Mouse (Mus musculus): ENCODE data around the gene Inafm2.

The Inafm2 gene

GRCm38 (mm10) chr2:118745232-118745884 lies at the start of gene Inafm2:
TSS of gene Inafm2 (plus strand) at chr2:118745758.
- DNase-seq (ENCODE audit: low spot score), result peak; percentile 93

- DNase-seq (ENCODE audit: low spot score), result no peak
Measured at GRCm38 (mm10) chr2:118696451-118697308, 48.9 kb upstream of the Inafm2 start.

GRCm38 (mm10) chr2:118697311-118697877 lies 48.2 kb upstream of the Inafm2 start:
- DNase-seq (ENCODE audit: low spot score), result peak; percentile 28

GRCm38 (mm10) chr2:118697955-118698354 lies 47.6 kb upstream of the Inafm2 start:
- DNase-seq (ENCODE audit: low spot score), result peak; percentile 65

- DNase-seq (ENCODE audit: low spot score), result peak; percentile 81
Measured at GRCm38 (mm10) chr2:118700179-118701062, 45.1 kb upstream of the Inafm2 start.

- no peak for DNase-seq (ENCODE audit: low spot score)
Measured at GRCm38 (mm10) chr2:118701161-118701560, 44.4 kb upstream of the Inafm2 start.

GRCm38 (mm10) chr2:118701971-118702882 lies 43.3 kb upstream of the Inafm2 start:
- DNase-seq (ENCODE audit: low spot score), result no peak

- DNase-seq (ENCODE audit: low spot score), result peak; percentile 28
Measured at GRCm38 (mm10) chr2:118702883-118703761, 42.4 kb upstream of the Inafm2 start.

- DNase-seq (ENCODE audit: low spot score), result no peak
Measured at GRCm38 (mm10) chr2:118703913-118704730, 41.4 kb upstream of the Inafm2 start, which contains the start of gene Ankrd63. TSS of gene Ankrd63 (minus strand) at chr2:118703963.

GRCm38 (mm10) chr2:118706436-118706835 lies 39.1 kb upstream of the Inafm2 start:
- DNase-seq (ENCODE audit: low spot score), result no peak

GRCm38 (mm10) chr2:118708472-118708871 lies 37.1 kb upstream of the Inafm2 start:
- no peak for DNase-seq (ENCODE audit: low spot score)

- no peak for DNase-seq (ENCODE audit: low spot score)
Measured at GRCm38 (mm10) chr2:118709655-118710221, 35.8 kb upstream of the Inafm2 start.

GRCm38 (mm10) chr2:118711038-118711494 lies 34.5 kb upstream of the Inafm2 start:
- DNase-seq (ENCODE audit: low spot score), result no peak

GRCm38 (mm10) chr2:118713631-118714030 lies 31.9 kb upstream of the Inafm2 start:
- DNase-seq (ENCODE audit: low spot score), result no peak

- no peak for DNase-seq (ENCODE audit: low spot score)
Measured at GRCm38 (mm10) chr2:118714230-118714629, 31.3 kb upstream of the Inafm2 start.

GRCm38 (mm10) chr2:118716677-118717076 lies 28.9 kb upstream of the Inafm2 start:
- no peak for DNase-seq (ENCODE audit: low spot score)

- DNase-seq (ENCODE audit: low spot score), result no peak
Measured at GRCm38 (mm10) chr2:118723693-118724486, 21.7 kb upstream of the Inafm2 start.

GRCm38 (mm10) chr2:118725511-118725910 lies 20.0 kb upstream of the Inafm2 start:
- DNase-seq (ENCODE audit: low spot score), result no peak
